Mouse (Mus musculus) adrenal gland, postnatal 14 days (tissue): ENCODE measurements around the gene Cenph. TPM values are rescaled to one million over a fixed set of nuclear protein-coding genes. Genes with fewer than 3 reads are reported as not detected.
A peak's percentile ranks its signal among the peaks of the same experiment; 100 is the strongest.
"Not testable (repeated sequence)": the region's sequence is repeated elsewhere in the genome, so short reads cannot be mapped to it uniquely, and the experiment has no call there.

Source experiments
- DNase-seq: peaks from one replicate; pipeline ENCODE4 v3.0.0; 2021; ENCODE audit warnings: mixed read lengths
- long read RNA-seq, 2 experiments: library from polyadenylated mRNA; stranded (forward); transcript quantifications; one replicate each; pipeline ENCODE4 v2.0.0; 2021
- total RNA-seq: library from RNA; stranded (reverse); gene quantifications from 2 replicates; pipeline ENCODE4 v1.2.3, GENCODE M21; 2021

The Cenph gene
- 3.0 and 3.6 TPM in 2 replicates for total RNA-seq
- long read RNA-seq, experiment 1, partial matches to known transcripts = 12 of 15 reads
- long read RNA-seq, experiment 1, other reads (novel, unspliced or antisense) = 1 of 15 reads
- long read RNA-seq, experiment 2, partial matches to known transcripts = 8 of 10 reads
- long read RNA-seq, experiment 2, other reads (novel, unspliced or antisense) = 0 of 10 reads

- DNase-seq = peak; percentile 93
These were observed at the start of gene Cenph for GRCm38 (mm10) chr13:100775252-100776055. Gene Cenph (minus strand): TSS chr13:100775899.

- no peak for DNase-seq
These were observed 49.2 kb upstream of the Cenph start for GRCm38 (mm10) chr13:100824916-100825315.

- DNase-seq = no peak
These were observed 48.6 kb upstream of the Cenph start for GRCm38 (mm10) chr13:100824306-100824705.

GRCm38 (mm10) chr13:100823863-100824262, 48.2 kb upstream of the Cenph start:
- no peak for DNase-seq

- no peak for DNase-seq
These were observed 38.8 kb upstream of the Cenph start for GRCm38 (mm10) chr13:100814451-100814850.

- DNase-seq = no peak
These were observed 30.1 kb upstream of the Cenph start for GRCm38 (mm10) chr13:100805776-100806175.

GRCm38 (mm10) chr13:100797171-100797570, 21.5 kb upstream of the Cenph start:
- no peak for DNase-seq

GRCm38 (mm10) chr13:100789083-100789482, 13.4 kb upstream of the Cenph start:
- DNase-seq = no peak

- not testable (repeated sequence) for DNase-seq
These were observed 12.4 kb upstream of the Cenph start for GRCm38 (mm10) chr13:100788057-100788456.

- DNase-seq = no peak
These were observed 11.8 kb upstream of the Cenph start for GRCm38 (mm10) chr13:100787316-100788010.

GRCm38 (mm10) chr13:100786414-100786867, 10.7 kb upstream of the Cenph start, which contains the start of gene Ccnb1:
Gene Ccnb1 (minus strand): TSS chr13:100786570.
- DNase-seq = peak; percentile 96

GRCm38 (mm10) chr13:100785806-100786413, 10.2 kb upstream of the Cenph start:
- no peak for DNase-seq

GRCm38 (mm10) chr13:100777491-100777890, 1.8 kb upstream of the Cenph start:
- no peak for DNase-seq

GRCm38 (mm10) chr13:100776710-100777109, 1.0 kb upstream of the Cenph start:
- DNase-seq = no peak

- no peak for DNase-seq
These were observed 339 bp upstream of the Cenph start for GRCm38 (mm10) chr13:100776056-100776419.

- DNase-seq = no peak
These were observed 995 bp downstream of the Cenph start for GRCm38 (mm10) chr13:100774704-100775103.

- DNase-seq = no peak
These were observed 20.4 kb downstream of the Cenph start for GRCm38 (mm10) chr13:100755329-100755728.

- DNase-seq = no peak
These were observed 21.5 kb downstream of the Cenph start for GRCm38 (mm10) chr13:100754186-100754585.

- no peak for DNase-seq
These were observed 22.7 kb downstream of the Cenph start for GRCm38 (mm10) chr13:100753011-100753410.

GRCm38 (mm10) chr13:100752529-100752928, 23.2 kb downstream of the Cenph start:
- DNase-seq = no peak

- DNase-seq = no peak
These were observed 24.3 kb downstream of the Cenph start for GRCm38 (mm10) chr13:100751402-100751801.

GRCm38 (mm10) chr13:100750799-100751198, 24.9 kb downstream of the Cenph start:
- no peak for DNase-seq

- peak; percentile 40 for DNase-seq
These were observed 27.1 kb downstream of the Cenph start for GRCm38 (mm10) chr13:100748638-100749037.
